Mouse (Mus musculus) embryonic facial prominence, embryonic 12.5 days (tissue): Measurements from ENCODE around the gene Crim1. TPM values are rescaled to one million over a fixed set of nuclear protein-coding genes. Genes with fewer than 3 reads are reported as not detected.

Experiments used
- ATAC-seq: fragments of 200-750 bp; cut with Nextera tagmentation; 2 replicates; pipeline ENCODE4 v1.8.0; 2017; ENCODE audit not compliant: insufficient number of reproducible peaks, insufficient read depth, low FRiP score, low TSS enrichment
- H3K27ac ChIP-seq: fragments of 300-500 bp; sonication (generic); 2 replicates; pipeline ENCODE4 v1.5.1; 2016; ENCODE audit warnings: mild to moderate bottlenecking
- H3K27me3 ChIP-seq: fragments of 300-500 bp; sonication (generic); 2 replicates; pipeline ENCODE4 v1.6.1; 2016; ENCODE audit warnings: mild to moderate bottlenecking, moderate library complexity
- H3K36me3 ChIP-seq: fragments of 300-500 bp; sonication (generic); 2 replicates; pipeline ENCODE4 v1.6.1; 2016; ENCODE audit warnings: mild to moderate bottlenecking
- H3K4me1 ChIP-seq: fragments of 300-500 bp; sonication (generic); 2 replicates; pipeline ENCODE4 v1.6.1; 2016
- H3K4me2 ChIP-seq: fragments of 300-500 bp; sonication (generic); replicated peaks from 2 replicates; pipeline ENCODE4 v1.6.1; 2016; ENCODE audit warnings: mild to moderate bottlenecking, moderate library complexity
- H3K4me3 ChIP-seq: fragments of 300-500 bp; sonication (generic); 2 replicates; pipeline ENCODE4 v1.5.1; 2016; ENCODE audit warnings: mild to moderate bottlenecking
- H3K9ac ChIP-seq: fragments of 300-500 bp; sonication (generic); 2 replicates; pipeline ENCODE4 v1.6.1; 2016; ENCODE audit warnings: mild to moderate bottlenecking, moderate library complexity
- H3K9me3 ChIP-seq: fragments of 300-500 bp; sonication (generic); 2 replicates; pipeline ENCODE4 v1.6.1; 2016; ENCODE audit warnings: mild to moderate bottlenecking, moderate library complexity
- WGBS: fragments of 180-500 bp; shearing (Covaris S2); methylation state at CpG from one replicate; pipeline ENCODE4 v1.1.7; 2016; 5-methylcytosine and 5-hydroxymethylcytosine counted together
- microRNA-seq: library from miRNA; unstranded; fragments of <30 nt; microRNA quantifications from one replicate; pipeline ENCODE4, GENCODE M21; 2017
- polyA plus RNA-seq: library from polyadenylated mRNA; unstranded; fragments of >200 nt; fragmentation: Nextera tagmentation; extraction: Ambion mirVana; gene quantifications from 2 replicates; pipeline ENCODE4 v1.2.1, GENCODE M21; 2016

Gene Crim1
- polyA plus RNA-seq, 1 experiment from 2014 or later: 5.9 TPM

DNA sequence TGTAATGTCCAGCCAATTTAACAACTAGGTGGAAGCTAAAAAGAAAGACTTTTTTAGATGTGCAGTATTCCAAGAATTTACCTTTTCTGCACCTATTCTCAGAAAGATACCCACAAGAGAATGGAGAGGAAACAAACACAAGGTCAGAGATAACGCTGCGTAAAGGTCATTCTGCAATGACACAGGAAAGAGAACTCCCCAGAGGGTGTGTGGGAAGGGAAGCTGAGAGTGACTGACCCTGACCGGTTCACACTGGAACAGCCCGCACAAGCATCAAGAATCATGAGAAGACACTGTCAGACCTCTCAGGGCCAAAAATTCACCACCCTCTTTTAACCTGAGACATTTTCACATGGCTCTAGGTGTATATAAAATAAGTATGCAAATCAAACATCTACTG is 207.5 kb downstream of the Crim1 start:
- H3K9me3 ChIP-seq: no peaks in the 10 kb centered on the region
- no peaks in the 10 kb centered on the region for H3K4me1 ChIP-seq
- H3K27ac ChIP-seq: no peak overlapping the region
- no peak overlapping the region for H3K9ac ChIP-seq
- no peak overlapping the region for H3K4me3 ChIP-seq
- H3K36me3 ChIP-seq: peaks cover 11% of the 10 kb centered on the region; the same call in 1 of the 2 replicates
- no peaks in the 10 kb centered on the region for H3K27me3 ChIP-seq
- H3K4me2 ChIP-seq: no peak overlapping the region
- 63% methylated on average over 4 of the region's 4 CpGs for WGBS
- ATAC-seq: no peak

DNA sequence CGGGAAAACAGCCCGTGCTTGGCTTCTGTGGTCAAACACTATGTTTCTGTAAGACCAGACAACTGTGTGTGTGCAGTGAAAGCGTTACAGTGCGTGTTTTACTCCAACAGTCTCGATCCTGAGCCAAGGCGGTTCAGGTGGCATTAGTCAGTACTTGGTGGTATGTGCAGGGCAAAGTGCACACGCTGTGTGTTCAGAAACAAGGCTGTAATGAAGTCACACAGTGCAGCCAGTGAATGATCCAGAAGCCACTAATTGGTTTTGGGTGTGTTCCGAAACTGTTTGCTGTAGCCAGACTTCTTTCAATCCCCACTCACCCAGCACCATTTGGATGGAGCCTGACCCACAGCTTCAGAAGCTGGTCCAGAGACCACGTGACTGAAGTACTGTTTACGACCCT is 208.3 kb downstream of the Crim1 start:
- no peak overlapping the region for H3K27ac ChIP-seq
- no peak overlapping the region for H3K9ac ChIP-seq
- ATAC-seq: no peak
- no peaks in the 10 kb centered on the region for H3K4me1 ChIP-seq
- no peaks in the 10 kb centered on the region for H3K9me3 ChIP-seq
- H3K27me3 ChIP-seq: no peaks in the 10 kb centered on the region
- no peak overlapping the region for H3K4me3 ChIP-seq
- peaks cover 11% of the 10 kb centered on the region; the same call in 1 of the 2 replicates for H3K36me3 ChIP-seq
- H3K4me2 ChIP-seq: no peak overlapping the region
- WGBS: 87% methylated on average over 10 of the region's 10 CpGs

DNA sequence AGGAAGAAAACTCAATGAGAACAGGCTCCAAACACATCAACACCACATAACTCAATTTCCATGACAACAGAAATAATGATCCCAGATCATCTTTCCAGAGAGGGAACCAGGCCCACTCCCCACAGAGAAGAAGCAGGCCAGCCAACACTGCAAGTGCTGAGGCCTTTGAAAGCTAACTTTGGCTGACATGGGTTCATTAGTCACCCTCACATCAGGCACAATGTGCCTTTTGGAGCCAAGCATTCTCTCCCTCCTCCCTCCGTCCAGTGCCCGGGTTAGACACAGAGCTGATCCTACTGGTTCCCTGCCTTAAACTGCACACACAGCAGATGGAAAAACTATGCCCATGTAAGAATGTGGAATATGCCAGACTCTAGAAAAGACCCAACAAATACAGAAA is 209.9 kb downstream of the Crim1 start:
- no peak for ATAC-seq
- WGBS: 44% methylated on average over 2 of the region's 2 CpGs
- Histone ChIP-seq H3K9me3 (no peaks in the 10 kb centered on the region), H3K4me1 (no peaks in the 10 kb centered on the region), H3K4me2 (no peak overlapping the region), H3K27me3 (no peaks in the 10 kb centered on the region), H3K4me3 (no peak overlapping the region), H3K27ac (no peak overlapping the region), H3K36me3 (no peaks in the 10 kb centered on the region), H3K9ac (no peak overlapping the region)

DNA sequence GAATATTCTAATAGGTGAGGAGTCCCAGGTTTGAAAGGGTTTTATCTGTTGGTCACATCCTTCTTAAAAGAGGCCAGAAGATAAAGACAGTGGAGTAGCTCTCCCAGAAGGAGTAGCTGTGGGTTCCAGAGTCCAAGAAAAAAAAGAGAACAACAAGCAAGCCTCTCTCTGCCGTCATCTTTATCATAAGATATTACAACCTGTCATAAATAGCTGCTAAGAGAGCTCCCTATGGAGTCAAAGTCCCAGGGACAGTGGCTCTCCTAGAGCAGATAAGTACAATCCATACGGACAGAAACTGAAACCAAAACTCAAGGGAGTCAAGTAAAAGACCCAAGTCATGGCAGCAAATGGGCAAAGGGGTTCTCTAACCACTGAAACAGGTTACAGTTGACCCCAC is 215.2 kb downstream of the Crim1 start:
- H3K9me3 ChIP-seq: no peaks in the 10 kb centered on the region
- H3K36me3 ChIP-seq: no peaks in the 10 kb centered on the region
- no peak for ATAC-seq
- WGBS: 84% methylated on average over 2 of the region's 2 CpGs
- no peak overlapping the region for H3K27ac ChIP-seq
- no peak overlapping the region for H3K4me3 ChIP-seq
- H3K27me3 ChIP-seq: no peaks in the 10 kb centered on the region
- no peak overlapping the region for H3K4me2 ChIP-seq
- peaks cover 3% of the 10 kb centered on the region; the same call in 1 of the 2 replicates for H3K4me1 ChIP-seq
- no peak overlapping the region for H3K9ac ChIP-seq

DNA sequence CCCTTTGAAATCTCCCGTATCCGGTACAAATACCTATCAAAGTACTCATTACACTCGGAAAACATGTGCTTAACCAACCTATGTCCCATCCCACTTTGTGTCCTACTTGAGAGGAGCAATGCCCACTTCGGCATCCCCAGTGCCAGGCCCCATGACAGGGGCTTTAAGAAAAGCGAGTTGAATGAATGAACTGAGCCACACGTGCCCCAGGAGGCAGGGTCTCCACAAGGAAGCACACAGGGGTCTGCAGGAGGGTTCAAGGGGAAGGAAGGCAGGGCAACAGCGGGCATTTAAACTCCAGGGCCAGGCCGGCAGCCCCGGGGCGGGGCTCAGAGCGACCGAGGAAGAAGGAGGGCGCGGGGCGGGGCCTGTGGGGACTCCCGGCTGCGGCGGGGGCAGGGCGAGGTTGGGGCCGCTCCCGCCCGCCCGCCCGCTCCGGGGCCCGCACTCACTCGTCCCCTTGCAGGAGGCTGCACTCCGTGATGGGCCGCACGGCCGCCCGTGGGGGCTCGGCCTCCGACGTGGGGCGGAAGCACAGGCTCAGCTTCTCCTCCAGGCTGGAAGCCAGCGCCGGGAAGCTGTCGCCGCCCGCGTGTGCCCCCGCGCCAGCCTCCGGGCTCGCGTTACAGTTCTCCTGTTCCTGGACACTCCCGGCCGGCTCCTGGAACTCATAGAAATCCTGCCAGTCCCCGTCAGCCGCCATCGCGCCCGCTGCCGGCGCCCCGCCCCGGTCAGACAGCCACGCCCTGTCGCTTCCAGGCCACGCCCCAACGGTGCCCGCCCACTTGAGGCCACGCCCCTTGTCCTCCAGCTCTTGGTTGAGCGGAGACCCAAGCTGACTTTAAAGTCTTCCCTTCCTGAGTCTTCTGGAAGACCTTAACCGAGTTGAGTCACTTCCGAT is 217.6 kb downstream of the Crim1 start, which contains the start of gene Fez2:
Gene Fez2 (minus strand): TSS at position 772 of the 901 bp plus-strand sequence.
- under 1% methylated on average over 46 of the region's 67 CpGs for WGBS
- H3K4me2 ChIP-seq: peak within 1 kb of the TSS; percentile 66
- no peaks in the 10 kb centered on the region for H3K9me3 ChIP-seq
- H3K36me3 ChIP-seq: no peaks in the 10 kb centered on the region
- H3K9ac ChIP-seq: peak within 1 kb of the TSS; percentile 84
- H3K4me3 ChIP-seq: peak within 1 kb of the TSS; percentile 80
- peak; percentile 93 for ATAC-seq
- peak within 1 kb of the TSS; percentile 93 for H3K27ac ChIP-seq
- H3K27me3 ChIP-seq: no peaks in the 10 kb centered on the region
- H3K4me1 ChIP-seq: peaks cover 3% of the 10 kb centered on the region; the same call in 1 of the 2 replicates

DNA sequence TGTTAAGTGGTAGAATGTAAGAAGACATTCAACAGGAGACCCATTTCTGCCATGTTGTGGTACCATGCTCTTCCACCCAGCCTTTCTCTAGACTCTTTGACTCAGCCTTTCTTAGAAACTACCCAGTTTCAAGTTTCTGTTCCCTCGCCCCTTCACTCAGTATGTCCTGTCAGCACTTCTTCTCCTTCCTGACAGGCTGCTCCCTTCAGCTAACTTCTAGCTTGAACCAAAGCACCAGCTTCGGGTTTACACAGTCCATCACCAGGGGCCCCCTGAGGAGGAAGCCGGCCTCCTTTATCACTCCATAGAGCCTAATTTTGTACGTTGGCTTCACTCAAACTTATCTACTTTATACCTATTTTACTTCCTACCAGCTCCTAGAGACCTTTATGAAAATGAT is 219.2 kb downstream of the Crim1 start:
- H3K27ac ChIP-seq: no peak overlapping the region
- no peak overlapping the region for H3K4me3 ChIP-seq
- no peak overlapping the region for H3K4me2 ChIP-seq
- no peaks in the 10 kb centered on the region for H3K9me3 ChIP-seq
- 74% methylated on average over 4 of the region's 4 CpGs for WGBS
- peaks cover 3% of the 10 kb centered on the region; the same call in 1 of the 2 replicates for H3K4me1 ChIP-seq
- no peak overlapping the region for H3K9ac ChIP-seq
- no peaks in the 10 kb centered on the region for H3K27me3 ChIP-seq
- no peaks in the 10 kb centered on the region for H3K36me3 ChIP-seq
- ATAC-seq: no peak

DNA sequence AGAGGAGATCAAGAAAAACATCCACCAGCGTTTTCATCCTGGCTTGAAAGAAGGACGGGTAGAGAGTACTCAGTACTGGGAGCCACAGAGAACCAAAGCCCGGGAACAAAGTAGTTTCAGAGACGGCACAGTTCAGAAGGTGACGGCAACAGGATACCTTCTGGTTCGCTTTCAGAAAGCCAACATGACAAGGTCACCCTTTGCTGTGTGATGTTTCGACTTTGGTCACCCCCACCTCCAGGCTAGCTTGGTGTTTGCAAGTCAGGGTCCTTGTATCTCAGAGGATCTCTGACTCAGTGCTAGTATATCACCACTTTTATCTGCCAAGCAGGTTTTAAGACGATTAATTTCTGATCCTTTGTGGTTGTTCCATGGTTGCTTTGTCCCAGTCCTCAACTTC is 225.0 kb downstream of the Crim1 start:
- Histone ChIP-seq H3K4me2 (no peak overlapping the region), H3K9me3 (no peaks in the 10 kb centered on the region)
- 74% methylated on average over 8 of the region's 8 CpGs for WGBS

More for the DNA sequence above, 225.0 kb downstream of the Crim1 start:
- Histone ChIP-seq H3K4me3 (no peak overlapping the region), H3K27ac (no peak overlapping the region), H3K9ac (no peak overlapping the region), H3K27me3 (0 out of 2 replicates have a peak, but pooled peaks cover 4% of the 10 kb centered on the region), H3K36me3 (no peaks in the 10 kb centered on the region), H3K4me1 (no peaks in the 10 kb centered on the region)
- ATAC-seq: no peak

Small RNA genes within 50 kb of the gene (microRNA-seq; reads per million reads assigned to microRNA genes)
- gene Gm25069: not detected

Other genes with a start within 250 kb of the Crim1 start
- 42.6 and 43.0 TPM in 2 replicates for gene Fez2, start 217.9 kb downstream of the Crim1 start, polyA plus RNA-seq